Mouse (Mus musculus) cerebral cortex, adult 2 months (tissue): ENCODE measurements around the gene Bmp8a.

Experiments used
- WGBS: fragments of 180-500 bp; shearing (Covaris S2); methylation state at CpG from one replicate; pipeline ENCODE4 v1.1.7; 2018; 5-methylcytosine and 5-hydroxymethylcytosine counted together

Gene Bmp8a

DNA sequence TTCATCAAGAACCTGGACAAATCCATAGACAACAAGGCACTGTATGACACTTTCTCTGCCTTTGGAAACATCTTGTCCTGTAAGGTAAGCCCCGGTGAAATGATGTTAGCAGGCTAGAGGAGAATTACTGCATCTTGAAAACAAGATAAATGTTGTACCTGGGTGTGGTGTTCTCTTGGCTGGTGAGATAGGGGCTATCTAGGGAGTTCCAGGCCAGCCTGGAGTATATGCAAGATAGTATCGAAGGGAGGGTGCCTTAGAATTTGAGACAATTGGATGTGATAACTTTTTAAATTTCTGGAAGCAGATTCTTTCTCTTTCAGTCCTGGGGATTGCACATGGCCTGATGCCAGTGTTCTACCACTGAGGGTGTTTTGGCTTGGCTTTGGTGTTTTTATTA lies 56.3 kb downstream of the Bmp8a start:
- 88% methylated on average over 2 of the region's 2 CpGs for WGBS

- 74% methylated on average over 6 of the region's 6 CpGs for WGBS
Measured at GRCm38 (mm10) chr4:123284731-123285624, 58.1 kb downstream of the Bmp8a start.

- WGBS: 4% methylated on average over 15 of the region's 15 CpGs
Measured at GRCm38 (mm10) chr4:123283675-123284064, 59.4 kb downstream of the Bmp8a start.

DNA sequence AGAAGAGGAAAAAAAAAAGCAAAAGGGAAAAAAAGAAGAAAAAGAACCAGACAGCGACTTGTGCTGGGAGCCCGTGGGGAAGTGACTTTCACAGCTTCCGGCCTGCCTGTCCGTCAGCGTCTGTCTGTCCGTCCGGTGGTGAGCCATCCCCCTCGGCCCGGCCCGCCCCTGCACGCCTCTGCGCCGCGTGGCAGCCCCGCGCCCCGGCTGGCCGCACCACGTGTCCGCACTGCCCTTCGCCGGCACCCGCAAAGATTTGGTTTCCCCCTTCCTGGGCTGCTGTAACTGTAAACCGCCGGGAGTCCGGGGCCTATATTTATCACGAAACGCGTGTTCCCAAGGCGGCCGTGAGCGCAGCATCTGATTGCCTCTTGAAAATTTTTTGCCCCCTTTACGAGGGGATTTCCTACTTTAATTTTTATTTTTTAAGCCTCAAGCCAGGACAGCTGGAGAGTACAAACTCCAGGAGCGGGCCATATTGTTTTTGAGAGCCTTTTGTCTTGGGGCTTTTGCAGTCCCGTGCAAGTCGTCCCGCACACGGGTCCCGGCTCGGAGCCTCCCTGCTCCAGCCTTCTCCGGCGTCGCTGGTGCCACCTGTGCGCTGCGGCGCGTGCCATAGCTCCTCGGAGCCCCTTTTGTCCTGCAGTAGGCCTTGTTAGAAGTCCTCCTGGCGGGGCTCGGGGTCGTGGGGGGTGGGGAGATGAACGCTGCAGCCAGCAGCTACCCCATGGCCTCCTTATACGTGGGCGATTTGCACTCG lies 60.0 kb downstream of the Bmp8a start:
- under 1% methylated on average over 47 of the region's 55 CpGs for WGBS

DNA sequence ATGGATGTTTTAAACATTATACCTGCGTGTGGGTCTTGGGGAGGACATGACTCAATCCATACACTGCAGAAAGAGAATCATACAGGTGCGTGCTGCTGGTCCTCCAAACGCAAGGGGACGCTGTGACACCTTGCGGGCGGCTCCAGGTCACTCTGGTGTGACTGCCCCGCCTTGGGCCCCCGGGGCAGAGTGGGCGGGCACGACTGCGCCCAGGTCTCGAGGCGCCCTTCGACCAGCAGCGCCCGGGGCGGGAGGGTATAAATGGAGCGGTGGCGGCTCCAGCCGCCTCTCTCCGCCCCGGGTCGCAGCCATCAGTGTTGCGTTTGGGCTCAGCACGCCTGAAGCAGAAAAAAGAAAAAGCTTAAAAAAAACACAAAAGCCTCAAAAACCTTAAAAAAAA lies 60.6 kb downstream of the Bmp8a start:
- under 1% methylated on average over 25 of the region's 25 CpGs for WGBS

- 84% methylated on average over 3 of the region's 3 CpGs for WGBS
Measured at GRCm38 (mm10) chr4:123280117-123280516, 62.9 kb downstream of the Bmp8a start.

- WGBS: 96% methylated on average over 3 of the region's 3 CpGs
Measured at GRCm38 (mm10) chr4:123271063-123271462, 72.0 kb downstream of the Bmp8a start.
